Mouse (Mus musculus) adipocyte (in vitro differentiated cells): Measurements from ENCODE around the gene Onecut1.

Experiments used
- DNase-seq: peaks from one replicate; pipeline ENCODE4 v3.0.0-alpha.2; 2016; ENCODE audit warnings: low spot score

Onecut1 gene

GRCm38 (mm10) chr9:74861561-74861980, at the start of gene Onecut1:
TSS of gene Onecut1 (plus strand) at chr9:74861921.
- DNase-seq, result no peak

DNA sequence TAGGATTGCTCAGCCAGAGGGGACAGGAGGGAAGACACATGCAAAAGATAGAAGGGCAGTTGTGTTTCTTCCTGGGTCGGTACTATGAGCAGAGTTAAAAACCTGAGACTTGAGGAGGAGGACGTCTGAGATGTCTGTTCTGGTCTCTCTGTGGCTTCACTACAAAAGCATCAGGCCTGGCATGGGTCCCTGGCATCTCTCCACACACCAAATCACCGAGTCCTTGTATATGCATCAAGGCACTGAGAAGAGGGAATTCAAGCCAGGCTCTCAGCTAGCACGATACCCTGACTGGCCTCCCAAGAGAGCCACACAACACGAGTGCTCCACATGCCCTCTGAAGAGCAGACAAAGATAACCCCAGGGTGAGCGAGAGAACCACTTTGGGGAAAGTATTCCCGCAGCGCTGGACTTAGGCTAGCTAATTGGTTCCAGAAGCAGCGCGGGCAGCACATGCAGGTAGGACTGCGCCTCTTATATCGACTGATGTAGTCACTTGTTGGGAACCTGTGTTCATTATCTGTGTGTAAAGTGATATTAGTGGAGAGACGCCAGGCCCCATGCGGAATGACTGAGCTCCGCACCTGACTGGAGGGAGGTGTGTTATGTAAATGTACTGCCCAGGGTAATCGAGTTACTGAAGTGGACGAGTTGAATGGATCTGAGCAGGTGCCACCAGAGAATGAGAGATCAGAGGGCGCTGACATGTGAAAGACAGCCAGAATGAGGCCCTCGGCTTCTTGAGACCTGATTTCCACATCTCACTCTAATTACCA, 41.8 kb upstream of the Onecut1 start:
- DNase-seq, result no peak

DNA sequence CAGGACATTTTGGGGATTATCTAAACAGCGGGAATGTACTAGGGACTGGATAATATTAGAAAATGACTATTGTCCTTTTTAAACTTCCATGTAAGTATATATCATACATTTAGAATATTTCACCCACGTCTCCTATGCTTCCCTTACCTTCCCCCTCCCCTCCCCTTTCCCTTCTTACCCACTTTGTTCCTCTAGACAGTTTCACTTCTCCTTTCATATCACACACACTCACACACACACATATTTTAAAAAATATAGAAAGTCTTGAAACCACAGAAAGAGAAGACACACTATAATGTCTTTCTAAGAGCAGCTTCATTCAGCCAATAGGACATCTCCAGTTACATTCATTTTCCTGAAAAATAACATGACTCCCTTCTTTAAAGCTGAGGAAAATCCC, 36.6 kb upstream of the Onecut1 start:
- DNase-seq, result no peak

DNA sequence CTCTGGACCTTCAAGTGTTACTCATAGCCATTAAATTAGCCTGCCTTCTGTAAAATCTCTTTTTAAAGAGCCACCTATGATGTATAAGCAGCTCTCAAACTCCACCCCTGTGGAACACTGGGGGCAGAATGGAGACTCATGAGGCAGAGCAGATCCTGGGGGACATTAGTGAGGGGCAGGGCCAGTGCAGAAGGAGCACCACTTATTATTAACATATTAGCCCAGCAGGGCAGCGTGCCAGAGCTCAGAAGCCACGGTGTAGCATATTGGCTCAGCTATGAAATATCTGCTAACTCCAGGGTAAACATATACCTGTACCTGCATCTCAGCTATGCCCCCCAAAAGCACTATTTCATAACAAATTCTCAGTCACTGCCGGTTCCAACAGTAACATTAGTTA, 32.5 kb upstream of the Onecut1 start:
- DNase-seq, result no peak

DNA sequence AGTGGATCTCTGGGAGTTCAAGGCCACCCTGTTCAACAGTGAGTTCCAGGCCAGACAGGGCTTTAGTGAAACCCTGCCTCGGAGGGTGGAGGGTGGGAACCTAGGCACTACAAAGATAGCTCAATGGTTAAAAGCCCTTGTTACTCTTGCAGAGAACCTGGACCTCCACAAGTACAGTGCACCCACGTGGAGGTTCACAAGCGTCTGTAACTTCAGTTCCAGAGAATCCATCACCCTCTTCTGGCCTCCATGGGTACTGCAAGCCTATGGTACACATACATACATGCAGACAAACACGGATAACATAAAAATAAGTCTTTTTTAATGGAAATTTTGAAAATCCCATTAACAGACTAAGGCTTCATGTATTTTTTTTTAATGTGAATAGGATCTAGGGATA, 18.8 kb upstream of the Onecut1 start:
- no peak for DNase-seq

GRCm38 (mm10) chr9:74846867-74847830, 14.6 kb upstream of the Onecut1 start:
- no peak for DNase-seq

DNA sequence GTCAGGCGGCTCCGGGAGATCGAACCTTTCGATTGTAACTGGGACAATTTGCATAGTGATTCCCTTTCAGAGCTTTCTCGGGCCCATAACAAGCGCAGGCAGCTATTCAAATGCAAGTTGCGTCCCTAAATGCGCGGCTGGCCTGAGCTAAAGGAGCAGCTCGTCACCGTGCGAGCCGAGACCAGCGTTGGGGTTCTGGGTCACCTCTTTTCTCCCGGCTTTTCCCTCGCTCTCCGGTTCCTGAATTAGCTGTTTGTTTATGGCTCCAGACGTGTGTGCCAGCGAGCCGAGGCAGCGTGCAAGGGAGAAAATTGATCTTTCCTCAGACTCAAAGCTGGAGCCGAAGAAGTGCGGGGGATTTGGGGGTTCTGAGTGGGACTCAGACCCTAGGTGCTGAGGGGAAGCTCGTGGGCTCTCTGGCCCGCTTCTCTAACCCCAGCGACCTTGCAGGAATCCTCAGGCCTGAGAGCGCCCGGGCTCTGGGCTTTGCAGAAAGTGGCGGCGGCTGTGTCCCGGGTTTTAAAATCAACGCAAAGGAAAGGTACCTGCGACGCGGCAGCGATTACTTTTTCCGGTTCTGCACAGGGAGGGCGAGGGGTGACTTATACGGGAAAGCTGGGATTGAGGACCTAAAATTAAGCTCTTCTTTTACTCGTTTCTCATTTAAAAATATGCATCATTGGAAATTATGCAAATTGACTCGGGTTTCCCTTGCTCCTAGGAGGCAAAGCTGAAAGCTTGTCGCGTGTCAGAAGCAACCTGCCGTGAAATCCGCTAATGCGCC, 13.1 kb upstream of the Onecut1 start:
- DNase-seq, result no peak

GRCm38 (mm10) chr9:74849195-74849978, 12.3 kb upstream of the Onecut1 start:
- no peak for DNase-seq

DNA sequence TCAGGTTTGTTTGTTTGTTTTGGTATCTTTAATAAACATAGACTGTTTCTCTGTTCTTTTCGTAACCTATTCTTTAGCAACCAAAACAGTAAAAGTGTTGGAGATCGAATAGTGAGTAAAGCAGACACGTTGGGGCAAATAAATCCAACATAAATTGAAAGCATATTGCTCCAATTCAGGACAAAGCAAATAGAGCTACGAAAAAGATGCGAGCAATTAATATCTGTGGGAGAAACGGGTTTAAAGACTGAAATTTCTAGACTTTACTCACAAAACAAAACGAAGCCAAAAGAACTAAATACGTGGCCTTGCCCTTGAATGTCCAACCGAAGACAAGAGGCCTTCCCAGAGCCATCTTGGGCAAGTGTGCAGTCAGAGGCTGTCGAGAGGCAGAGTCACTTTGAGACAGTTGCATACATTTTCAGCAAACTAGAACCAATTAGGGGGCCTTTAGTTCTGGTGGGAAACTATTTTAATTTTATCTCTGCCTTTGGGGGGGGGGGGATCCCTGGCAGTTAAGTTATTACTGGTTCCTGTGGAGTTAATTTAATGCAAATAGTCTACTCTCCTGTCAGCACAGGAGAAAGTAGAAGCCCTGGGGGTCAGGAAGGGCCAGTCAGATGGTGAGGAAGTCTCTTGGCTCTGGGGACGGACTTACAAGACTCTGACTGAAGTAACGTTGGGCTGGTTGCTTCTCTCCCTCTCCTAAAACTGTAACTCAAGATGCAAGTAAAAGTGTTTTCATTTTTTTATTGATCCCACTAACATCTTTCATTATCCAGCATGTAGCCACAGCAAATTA, 11.5 kb upstream of the Onecut1 start:
- no peak for DNase-seq

DNA sequence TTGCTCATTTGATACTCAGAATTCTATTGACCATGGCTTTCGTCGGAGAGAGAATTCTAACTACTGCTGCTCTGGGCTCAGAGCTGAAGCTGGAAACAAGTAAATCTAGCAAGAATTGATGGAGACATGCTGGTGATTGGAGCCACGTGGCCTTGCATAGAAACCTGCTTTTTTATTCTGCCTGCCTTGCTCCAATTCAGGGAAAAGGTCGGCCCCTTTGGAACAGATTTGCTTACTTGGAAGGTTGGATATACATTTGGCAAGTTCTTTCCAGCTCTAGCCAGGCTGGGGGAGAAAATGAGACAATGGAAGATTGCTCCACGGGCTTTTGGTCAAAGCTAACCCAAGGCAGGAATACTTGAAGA, 11.0 kb upstream of the Onecut1 start:
- peak; percentile 12 for DNase-seq

GRCm38 (mm10) chr9:74851601-74852000, 10.1 kb upstream of the Onecut1 start:
- no peak for DNase-seq

DNA sequence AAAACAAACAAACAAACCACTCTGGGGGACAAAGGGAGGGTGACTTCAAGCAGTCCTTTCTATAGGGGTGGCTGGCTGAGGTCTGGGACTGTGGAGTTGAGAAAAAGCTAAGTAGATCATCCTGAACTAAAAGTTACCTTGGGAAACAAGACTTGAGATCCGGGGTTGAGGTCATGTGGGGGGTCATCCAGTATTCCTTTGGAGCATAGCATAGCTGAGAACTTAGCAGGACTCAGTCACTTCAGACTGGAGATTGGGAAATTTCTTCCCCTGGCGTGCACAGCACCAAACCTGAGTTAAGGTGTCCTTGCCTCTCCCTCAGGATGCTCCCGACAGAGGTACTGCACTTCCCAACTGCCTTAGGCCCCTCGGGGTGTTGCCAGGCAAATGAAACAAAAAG, 9.4 kb upstream of the Onecut1 start:
- DNase-seq, result no peak

DNA sequence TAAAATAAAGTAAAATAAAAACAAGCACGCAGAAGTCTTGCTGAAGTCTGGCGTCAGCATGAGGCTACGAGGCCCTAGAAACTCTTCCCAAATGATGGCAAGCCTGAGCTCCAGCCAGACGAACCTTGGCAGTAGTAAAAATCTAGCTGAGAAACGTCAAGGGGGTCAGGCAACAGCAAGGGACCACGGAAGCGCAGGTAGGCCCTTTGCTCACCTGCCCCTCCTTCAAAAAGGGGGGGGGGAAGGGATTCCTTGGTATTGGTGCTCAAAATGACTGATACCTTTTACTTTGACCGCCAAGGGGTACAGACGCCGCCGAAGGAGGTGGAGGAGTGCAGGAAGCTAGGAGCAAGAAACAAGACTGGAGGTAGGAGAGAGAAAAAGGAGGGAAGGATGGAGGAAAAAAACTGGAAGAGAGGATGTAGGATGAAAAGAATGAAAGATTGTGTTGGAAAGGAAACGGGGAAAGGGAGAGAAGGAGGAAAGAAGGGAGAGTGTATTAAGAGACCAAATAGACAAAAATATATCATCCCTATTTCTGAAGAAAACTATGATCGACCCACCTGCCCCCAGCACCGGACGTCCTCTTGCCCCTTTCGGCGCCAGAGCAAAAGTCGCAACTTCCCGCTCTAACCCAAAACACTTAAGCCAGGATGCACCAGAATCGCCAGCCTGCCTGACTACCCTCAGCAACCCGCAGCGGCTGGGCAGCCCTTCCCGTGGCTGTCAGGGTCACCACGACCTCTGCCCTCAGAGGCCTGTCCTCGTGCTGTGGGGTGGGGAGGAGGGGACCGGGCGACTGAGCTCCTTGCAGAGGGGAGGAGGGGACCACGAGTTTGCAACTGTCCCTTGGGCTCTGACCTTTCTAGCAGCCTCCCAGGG, 8.3 kb upstream of the Onecut1 start:
- no peak for DNase-seq

GRCm38 (mm10) chr9:74854073-74854591, 7.6 kb upstream of the Onecut1 start:
- no peak for DNase-seq

DNA sequence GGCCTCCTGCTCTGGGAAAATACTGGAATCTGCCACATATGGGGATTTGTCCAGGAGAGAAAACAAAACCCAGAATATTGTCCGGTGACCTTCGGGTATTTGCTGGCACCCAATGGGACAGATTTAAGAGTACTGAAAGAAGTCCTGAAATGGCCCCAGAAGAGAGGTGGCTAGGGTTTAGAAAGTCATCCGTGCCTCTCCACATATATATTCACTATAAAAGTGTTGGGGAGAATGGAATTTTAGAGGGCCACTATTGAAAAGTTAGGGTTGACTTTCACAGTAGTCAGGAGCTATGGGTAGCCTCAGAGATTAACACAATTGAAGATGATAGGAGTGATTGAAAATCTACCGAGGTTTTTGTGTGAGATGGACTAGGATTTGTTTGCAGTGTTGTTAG, 6.3 kb upstream of the Onecut1 start:
- no peak for DNase-seq

DNA sequence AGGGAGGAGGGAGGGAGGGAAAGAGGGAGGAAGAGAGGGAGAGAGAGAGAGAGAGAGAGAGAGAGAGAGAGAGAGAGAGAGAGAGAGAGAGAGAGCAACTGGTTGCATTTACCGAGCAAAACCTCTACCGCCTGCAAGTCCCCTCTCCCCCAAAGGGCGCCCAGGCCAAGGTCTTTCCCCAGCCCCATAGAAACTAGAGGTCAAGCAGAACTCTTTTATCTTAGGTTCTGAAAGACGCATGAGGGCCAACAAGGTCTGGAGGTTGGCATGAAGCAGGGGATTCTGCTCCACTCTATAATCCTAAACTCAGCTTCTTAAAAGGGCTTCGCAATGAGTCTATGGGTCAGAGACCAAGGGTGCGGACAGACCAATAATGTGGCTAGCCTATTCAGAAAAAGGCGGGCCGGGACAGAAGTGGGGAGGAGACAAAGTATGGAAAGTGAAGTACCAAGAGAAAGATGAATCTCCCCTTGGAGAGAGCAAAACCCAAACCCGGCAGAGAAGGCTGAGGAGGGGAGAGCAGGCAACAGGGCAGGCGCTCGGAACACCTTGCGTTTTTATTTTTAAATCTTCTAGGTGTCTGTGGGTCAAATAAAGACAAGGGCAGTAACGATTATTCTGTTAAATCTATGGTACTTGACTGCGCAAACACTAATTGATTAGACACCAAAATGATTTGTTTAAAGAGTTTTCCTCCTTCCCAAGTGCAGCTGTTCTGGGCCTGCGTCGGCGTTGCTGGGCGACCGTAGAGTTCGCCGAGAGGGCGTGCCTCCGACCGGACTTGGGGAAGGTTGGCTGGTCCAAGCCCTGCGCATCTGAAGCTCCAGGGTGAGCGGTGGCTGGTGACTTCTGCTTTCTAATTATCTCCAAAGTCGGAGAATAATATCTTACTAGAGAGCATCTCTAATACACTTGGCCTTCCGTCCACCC, 4.9 kb upstream of the Onecut1 start:
- no peak for DNase-seq

- DNase-seq, result no peak
Measured at GRCm38 (mm10) chr9:74857508-74857840, 4.2 kb upstream of the Onecut1 start.

- DNase-seq, result no peak
Measured at GRCm38 (mm10) chr9:74858111-74858510, 3.6 kb upstream of the Onecut1 start.
